Mouse (Mus musculus) G1E (cell line): ENCODE measurements around the gene Ifnlr1. TPM values are rescaled to one million over a fixed set of nuclear protein-coding genes. Genes with fewer than 3 reads are reported as not detected.

Experiments used
- ATAC-seq: 2 replicates; pipeline ENCODE4 v1.8.0; 2016; ENCODE audit warnings: mild to moderate bottlenecking; ENCODE audit not compliant: insufficient number of reproducible peaks, poor library complexity, low FRiP score, severe bottlenecking; ENCODE audit errors: extremely low read depth
- DNase-seq: peaks from one replicate; pipeline ENCODE4 v3.0.0; 2012; ENCODE audit warnings: low spot score
- H3K27me3 ChIP-seq: 2 replicates; pipeline ENCODE4 v1.6.1; 2012; ENCODE audit warnings: mild to moderate bottlenecking, low read length, inconsistent platforms; ENCODE audit not compliant: insufficient read depth
- H3K36me3 ChIP-seq: replicated peaks from 2 replicates; pipeline ENCODE3; 2012; ENCODE audit warnings: mild to moderate bottlenecking, inconsistent platforms
- H3K4me1 ChIP-seq: 2 replicates; pipeline ENCODE4 v1.6.1; 2012; ENCODE audit warnings: low read depth, low read length, inconsistent platforms, mixed read lengths; ENCODE audit not compliant: insufficient read depth
- H3K4me3 ChIP-seq: 2 replicates; pipeline ENCODE4 v1.5.1; 2012; ENCODE audit warnings: low read depth, mild to moderate bottlenecking, inconsistent platforms, low read length, moderate library complexity, mixed read lengths
- H3K9me3 ChIP-seq: replicated peaks from 2 replicates; pipeline ENCODE4 v1.6.1; 2012; ENCODE audit warnings: inconsistent platforms
- CTCF ChIP-seq: IDR thresholded peaks from 2 replicates; pipeline ENCODE4 v1.5.1; 2012; ENCODE audit warnings: low read depth, low read length, inconsistent platforms, mixed read lengths
- GATA1 ChIP-seq: IDR thresholded peaks from 2 replicates; pipeline ENCODE4 v1.6.1; 2012; ENCODE audit warnings: borderline replicate concordance, low read length, inconsistent platforms, mixed read lengths
- GATA2 ChIP-seq: IDR thresholded peaks from 2 replicates; pipeline ENCODE4 v1.6.1; 2012; ENCODE audit warnings: low read depth, low read length, inconsistent platforms, borderline replicate concordance
- POLR2AphosphoS5 ChIP-seq: IDR thresholded peaks from 2 replicates; pipeline ENCODE4 v1.6.1; 2012; ENCODE audit warnings: low read depth, low read length, inconsistent platforms; ENCODE audit not compliant: insufficient replicate concordance
- TAL1 ChIP-seq: conservative IDR thresholded peaks from 2 replicates; pipeline ENCODE4 v1.6.1; 2012; ENCODE audit warnings: low read depth, low read length, inconsistent platforms, mixed read lengths
- polyA plus RNA-seq: library from polyadenylated mRNA; stranded (reverse); fragments of >175 nt; gene quantifications from 2 replicates; pipeline ENCODE4 v1.2.3, GENCODE M21; 2012
- total RNA-seq, 2 experiments: library from RNA; stranded (forward) in 1 of 2; stranded (reverse) in 1 of 2; fragments of 200-1000 nt in 1 of 2; fragments of >200 nt in 1 of 2; fragmentation: Nextera tagmentation in 1 of 2; gene quantifications; 2 replicates each; pipeline ENCODE4 v1.2.3; 2014 to 2017

The Ifnlr1 gene
- total and polyA plus RNA-seq, 3 experiments = under 0.01 TPM; not detected in 2

DNA sequence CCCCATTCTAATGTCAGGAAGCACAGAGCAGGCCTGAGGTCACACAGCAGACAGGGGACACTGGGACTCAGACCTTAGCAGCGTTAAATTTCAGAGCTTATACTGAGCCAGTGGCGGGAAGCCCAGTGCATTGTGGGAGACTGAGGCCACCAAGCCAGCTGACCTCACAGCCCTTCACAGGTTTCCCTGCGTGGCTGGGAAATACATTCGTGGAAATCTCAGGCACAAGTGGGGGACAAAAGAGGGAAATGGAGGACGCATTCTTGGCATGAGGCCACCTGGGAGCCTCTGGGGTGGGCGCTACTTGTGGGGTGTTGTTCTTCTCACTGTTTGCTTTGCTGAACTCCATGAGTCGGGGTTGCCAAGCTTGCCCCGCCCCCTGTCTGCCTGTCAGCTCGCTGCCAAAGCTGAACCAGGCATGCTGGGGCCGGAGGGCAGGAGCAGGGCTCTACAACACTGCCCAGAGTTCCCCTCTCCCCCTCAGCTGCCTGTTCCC lies 29.9 kb upstream of the Ifnlr1 start:
- no peak for ATAC-seq
- Histone ChIP-seq H3K9me3 (no peaks in the 10 kb centered on the region), H3K36me3 (no peaks in the 10 kb centered on the region), H3K4me1 (peaks cover 4% of the 10 kb centered on the region), H3K27me3 (peaks cover 11% of the 10 kb centered on the region; the same call in 1 of the 2 replicates), H3K4me3 (no peak overlapping the region)
- no peak for DNase-seq
- TF ChIP-seq TAL1 (no peak), CTCF (no peak), POLR2AphosphoS5 (no peak), GATA1 (no peak), GATA2 (no peak)

GRCm38 (mm10) chr4:135658484-135658883 lies 27.6 kb upstream of the Ifnlr1 start:
- H3K36me3 ChIP-seq = no peaks in the 10 kb centered on the region
- DNase-seq (no peak), ATAC-seq (no peak)
- H3K4me1 ChIP-seq = no peaks in the 10 kb centered on the region
- H3K9me3 ChIP-seq = no peaks in the 10 kb centered on the region
- TF ChIP-seq POLR2AphosphoS5 (no peak), CTCF (no peak), TAL1 (no peak), GATA1 (no peak), GATA2 (no peak)
- H3K27me3 ChIP-seq = peaks cover 11% of the 10 kb centered on the region; the same call in 1 of the 2 replicates
- no peak overlapping the region for H3K4me3 ChIP-seq

DNA sequence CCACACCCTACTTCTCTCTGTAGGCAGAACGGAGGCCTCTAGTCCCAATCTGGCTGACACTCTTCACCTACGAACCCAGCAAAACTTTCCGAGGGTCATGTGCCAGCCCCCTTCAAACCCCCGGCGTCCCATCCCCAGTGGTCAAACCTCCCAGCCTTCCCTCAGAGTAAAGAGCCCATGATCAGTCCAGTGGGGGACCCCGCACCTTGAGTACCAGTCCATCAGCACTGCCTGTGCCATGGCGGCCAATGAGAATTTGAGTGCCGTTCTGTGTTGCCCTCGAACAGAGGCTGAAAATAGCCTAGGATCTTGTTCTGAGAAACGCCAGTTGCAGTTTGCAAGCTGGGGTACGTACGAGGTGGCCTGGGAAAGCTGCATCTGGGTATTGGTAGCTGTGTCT lies 27.2 kb upstream of the Ifnlr1 start:
- TF ChIP-seq TAL1 (no peak), GATA1 (no peak), CTCF (no peak), POLR2AphosphoS5 (no peak), GATA2 (no peak)
- no peaks in the 10 kb centered on the region for H3K9me3 ChIP-seq
- no peak overlapping the region for H3K4me3 ChIP-seq
- H3K27me3 ChIP-seq = peaks cover 10% of the 10 kb centered on the region; the same call in 1 of the 2 replicates
- no peaks in the 10 kb centered on the region for H3K36me3 ChIP-seq
- H3K4me1 ChIP-seq = no peaks in the 10 kb centered on the region
- DNase-seq (no peak), ATAC-seq (no peak)

DNA sequence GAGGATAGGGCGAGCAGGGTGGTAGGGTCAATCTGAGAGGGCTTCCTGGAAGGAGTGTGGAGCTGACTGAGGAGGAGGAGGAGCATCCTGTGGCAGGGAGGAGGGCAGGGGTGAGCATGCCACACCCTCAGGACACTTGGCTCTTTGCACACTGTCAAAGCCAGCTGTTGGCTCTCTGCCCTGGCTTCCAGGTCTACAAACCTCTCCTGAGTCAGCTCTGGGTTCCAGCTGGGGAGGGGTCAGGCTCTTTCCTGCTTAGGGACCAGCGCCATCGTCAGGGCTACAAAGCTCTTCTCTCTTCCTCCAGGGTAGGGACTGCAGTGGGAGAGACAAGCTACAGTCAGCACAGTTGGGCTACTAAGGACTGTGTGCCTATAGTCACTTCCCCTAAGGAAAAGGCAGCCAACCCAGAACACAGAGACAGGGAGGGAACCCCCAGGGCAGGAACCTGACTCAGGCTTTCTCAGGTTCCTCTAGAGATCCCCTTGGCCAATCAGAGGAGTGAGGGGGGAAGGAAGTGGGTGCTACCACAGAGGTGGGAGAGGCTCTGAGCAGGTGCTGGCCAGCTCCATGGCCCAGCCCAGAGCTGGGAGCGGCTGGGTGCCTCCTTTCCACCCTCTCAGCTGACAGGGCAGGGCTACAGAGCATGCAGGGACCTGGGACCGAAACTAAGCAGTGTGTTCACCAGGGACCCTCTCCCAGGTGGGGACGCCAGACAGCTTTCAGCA lies 24.8 kb upstream of the Ifnlr1 start:
- TF ChIP-seq CTCF = no peak
- no peak for TF ChIP-seq GATA1
- TF ChIP-seq GATA2 = no peak
- no peak for TF ChIP-seq TAL1
- H3K4me3 ChIP-seq = no peak overlapping the region
- DNase-seq (no peak), ATAC-seq (no peak)
- no peaks in the 10 kb centered on the region for H3K36me3 ChIP-seq
- peaks cover 5% of the 10 kb centered on the region; the same call in 1 of the 2 replicates for H3K27me3 ChIP-seq
- H3K9me3 ChIP-seq = no peaks in the 10 kb centered on the region
- no peaks in the 10 kb centered on the region; the same call in 1 of the 2 replicates for H3K4me1 ChIP-seq

DNA sequence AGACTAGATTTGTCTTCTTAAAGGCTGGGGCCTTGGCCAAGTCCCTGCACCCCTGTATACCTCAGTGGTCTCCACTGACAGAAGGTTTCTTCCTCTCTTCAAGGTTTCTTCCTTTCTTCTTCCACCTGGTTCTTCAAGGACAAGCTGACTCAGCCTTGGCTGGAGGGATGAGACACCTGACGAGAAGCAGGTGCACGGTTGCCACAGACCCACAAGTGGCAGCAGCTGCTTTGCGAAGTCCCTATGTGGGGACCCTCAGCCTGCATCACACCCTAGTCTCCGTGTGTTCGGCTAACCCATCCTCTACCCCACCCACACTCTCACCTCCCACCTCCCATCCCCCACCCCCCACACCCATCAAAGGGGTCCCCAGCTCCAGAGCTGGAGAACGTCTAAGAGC lies 24.1 kb upstream of the Ifnlr1 start:
- H3K9me3 ChIP-seq = no peaks in the 10 kb centered on the region
- TF ChIP-seq GATA2 (no peak), CTCF (no peak), POLR2AphosphoS5 (no peak), GATA1 (no peak), TAL1 (no peak)
- DNase-seq (no peak), ATAC-seq (no peak)
- peaks cover 6% of the 10 kb centered on the region; the same call in 1 of the 2 replicates for H3K27me3 ChIP-seq
- no peaks in the 10 kb centered on the region for H3K36me3 ChIP-seq
- no peaks in the 10 kb centered on the region; the same call in 1 of the 2 replicates for H3K4me1 ChIP-seq
- H3K4me3 ChIP-seq = no peak overlapping the region

GRCm38 (mm10) chr4:135664656-135665055 lies 21.4 kb upstream of the Ifnlr1 start:
- no peaks in the 10 kb centered on the region for H3K36me3 ChIP-seq
- peaks cover 6% of the 10 kb centered on the region; the same call in 1 of the 2 replicates for H3K27me3 ChIP-seq
- no peak for TF ChIP-seq TAL1
- TF ChIP-seq POLR2AphosphoS5 = no peak
- TF ChIP-seq GATA1 = no peak
- no peak for TF ChIP-seq CTCF
- no peak for TF ChIP-seq GATA2
- no peak overlapping the region for H3K4me3 ChIP-seq
- H3K9me3 ChIP-seq = no peaks in the 10 kb centered on the region
- no peaks in the 10 kb centered on the region; the same call in 1 of the 2 replicates for H3K4me1 ChIP-seq
- ATAC-seq = no peak
- DNase-seq = no peak
